Comparison of ENCODE assay signal across 29 mouse cellular contexts in genomic region chr6:100676461-100676860, GRCm38 (mm10). TPM values are rescaled to one million over a fixed set of nuclear protein-coding genes. Genes with fewer than 3 reads are reported as not detected.
"Had no signal": no experiment of that assay in that cellular context is flagged by ENCODE, and none has a peak within 500 bp of the region (broad histone marks: within the 10 kb centered on the region; RNA-seq: fewer than 3 reads in every experiment).

No protein-coding gene starts in this region.

- H3K9ac ChIP-seq: embryonic facial prominence, embryonic 12.5 days; embryonic facial prominence, embryonic 13.5 days; embryonic facial prominence, embryonic 15.5 days; forebrain, embryonic 12.5 days; forebrain, embryonic 13.5 days; forebrain, embryonic 15.5 days; forebrain, postnatal 0 days had no signal

- H3K27ac ChIP-seq: embryonic facial prominence, embryonic 10.5 days; embryonic facial prominence, embryonic 12.5 days; embryonic facial prominence, embryonic 13.5 days; embryonic facial prominence, embryonic 15.5 days; forebrain, embryonic 10.5 days; forebrain, embryonic 12.5 days; forebrain, embryonic 13.5 days; forebrain, embryonic 15.5 days; gastrocnemius, adult 2 months; heart, adult 2 months had no signal

- H3K4me3 ChIP-seq: embryonic facial prominence, embryonic 10.5 days; embryonic facial prominence, embryonic 12.5 days; embryonic facial prominence, embryonic 13.5 days; embryonic facial prominence, embryonic 15.5 days; erythroblast, embryonic 14.5 days; forebrain, embryonic 10.5 days; forebrain, embryonic 12.5 days; forebrain, embryonic 13.5 days; forebrain, embryonic 15.5 days; gastrocnemius, adult 2 months; heart, adult 2 months had no signal

- ATAC-seq: forebrain, embryonic 13.5 days; forebrain, embryonic 14.5 days; forebrain, embryonic 15.5 days; forebrain, embryonic 16.5 days; forebrain, postnatal 0 days had no signal

- H3K4me2 ChIP-seq: embryonic facial prominence, embryonic 12.5 days; embryonic facial prominence, embryonic 13.5 days; embryonic facial prominence, embryonic 15.5 days; forebrain, embryonic 12.5 days; forebrain, embryonic 13.5 days; forebrain, embryonic 15.5 days had no signal

- H3K4me1 ChIP-seq: embryonic facial prominence, embryonic 15.5 days had no signal

- DNase-seq: cerebellum, adult 2 months; cerebellum, adult 8-10 months; cerebellum, adult 9-11 months; cerebellum, postnatal 10 days; cerebellum, postnatal 14 days; cerebellum, postnatal 25 days; cerebellum, postnatal 36 days; embryo, embryonic 11 days; forebrain, postnatal 0 days; gastrocnemius, adult 2 months; gastrocnemius, postnatal 10 days; gastrocnemius, postnatal 14 days; gastrocnemius, postnatal 25 days; gastrocnemius, postnatal 36 days; heart, adult 18-20 months; heart, adult 2 months had no signal

- H3K9me3 ChIP-seq: embryonic facial prominence, embryonic 10.5 days; embryonic facial prominence, embryonic 12.5 days; embryonic facial prominence, embryonic 13.5 days; embryonic facial prominence, embryonic 15.5 days; forebrain, embryonic 10.5 days; forebrain, embryonic 12.5 days; forebrain, embryonic 13.5 days; forebrain, embryonic 15.5 days had no signal

- H3K27me3 ChIP-seq: embryonic facial prominence, embryonic 15.5 days; forebrain, embryonic 15.5 days had no signal

- H3K36me3 ChIP-seq: embryonic facial prominence, embryonic 10.5 days; embryonic facial prominence, embryonic 12.5 days; embryonic facial prominence, embryonic 13.5 days; embryonic facial prominence, embryonic 15.5 days; forebrain, embryonic 10.5 days; forebrain, embryonic 12.5 days; forebrain, embryonic 15.5 days had no signal

RNA-seq across cellular contexts. Expression of gene Gxylt2, which starts 28.1 kb away (rescaled TPM):
- total RNA-seq: common myeloid progenitor, adult 5-6 weeks; granulocyte monocyte progenitor cell, adult 5-6 weeks had no signal
- polyA plus RNA-seq: erythroblast, embryonic 14.5 days had no signal
